Mouse (Mus musculus) stomach, embryonic 16.5 days (tissue): ENCODE data around the gene Gadd45g. TPM values are rescaled to one million over a fixed set of nuclear protein-coding genes. Genes with fewer than 3 reads are reported as not detected.

Source experiments
- ATAC-seq: fragments of 200-750 bp; cut with Nextera tagmentation; 2 replicates; pipeline ENCODE4 v1.8.0; 2017; ENCODE audit warnings: moderate number of reproducible peaks, moderate TSS enrichment; ENCODE audit not compliant: insufficient read depth, low FRiP score
- H3K27ac ChIP-seq: fragments of 300-500 bp; sonication (generic); 2 replicates; pipeline ENCODE4 v1.5.1; 2014; ENCODE audit warnings: low read length
- H3K27me3 ChIP-seq: fragments of 300-500 bp; sonication (generic); 2 replicates; pipeline ENCODE4 v1.6.1; 2014; ENCODE audit warnings: low read length, control low read depth, mixed read lengths; ENCODE audit not compliant: control insufficient read depth, insufficient read depth
- H3K36me3 ChIP-seq: fragments of 300-500 bp; sonication (generic); 2 replicates; pipeline ENCODE4 v1.6.1; 2014; ENCODE audit warnings: low read length; ENCODE audit not compliant: control insufficient read depth, insufficient read depth
- H3K4me1 ChIP-seq: fragments of 300-500 bp; sonication (generic); 2 replicates; pipeline ENCODE4 v1.6.1; 2014; ENCODE audit warnings: low read length, control low read depth, mixed read lengths; ENCODE audit not compliant: control insufficient read depth, insufficient read depth
- H3K4me2 ChIP-seq: fragments of 300-500 bp; sonication (generic); 2 replicates; pipeline ENCODE4 v1.6.1; 2014; ENCODE audit warnings: low read depth, low read length, mixed read lengths
- H3K4me3 ChIP-seq: fragments of 300-500 bp; sonication (generic); replicated peaks from 2 replicates; pipeline ENCODE4 v1.5.1; 2014; ENCODE audit warnings: mild to moderate bottlenecking, low read length
- H3K9ac ChIP-seq: fragments of 300-500 bp; sonication (generic); 2 replicates; pipeline ENCODE4 v1.6.1; 2014; ENCODE audit warnings: low read length
- H3K9me3 ChIP-seq: fragments of 300-500 bp; sonication (generic); replicated peaks from 2 replicates; pipeline ENCODE4 v1.6.1; 2016; ENCODE audit warnings: low read length, control low read depth; ENCODE audit not compliant: control insufficient read depth
- WGBS: fragments of 180-500 bp; shearing (Covaris S2); extraction: QIAGEN DNeasy Blood & Tissue Kit; methylation state at CpG from one replicate; pipeline ENCODE4 v1.1.7; 2014; 5-methylcytosine and 5-hydroxymethylcytosine counted together
- polyA plus RNA-seq: library from polyadenylated mRNA; unstranded; fragments of >200 nt; fragmentation: Nextera tagmentation; extraction: Ambion mirVana; gene quantifications from 2 replicates; pipeline ENCODE4 v1.2.1, GENCODE M21; 2015

Gene Gadd45g
- polyA plus RNA-seq, 1 experiment from 2014 or later = 41.4 TPM

GRCm38 (mm10) chr13:51871148-51871547 is 24.7 kb downstream of the Gadd45g start:
- ATAC-seq = no peak
- no peak overlapping the region for H3K9ac ChIP-seq
- no peak overlapping the region for H3K27ac ChIP-seq
- H3K4me1 ChIP-seq = peaks cover 6% of the 10 kb centered on the region; the same call in 1 of the 2 replicates
- H3K4me3 ChIP-seq = no peak overlapping the region
- no peaks in the 10 kb centered on the region for H3K27me3 ChIP-seq
- 91% methylated on average over 4 of the region's 4 CpGs for WGBS
- no peaks in the 10 kb centered on the region for H3K36me3 ChIP-seq
- H3K4me2 ChIP-seq = no peak overlapping the region
- H3K9me3 ChIP-seq = no peaks in the 10 kb centered on the region

GRCm38 (mm10) chr13:51872252-51872962 is 25.9 kb downstream of the Gadd45g start:
- Histone ChIP-seq H3K4me2 (no peak overlapping the region), H3K27me3 (no peaks in the 10 kb centered on the region), H3K9me3 (no peaks in the 10 kb centered on the region), H3K9ac (no peak overlapping the region), H3K4me1 (peaks cover 6% of the 10 kb centered on the region; the same call in 1 of the 2 replicates), H3K4me3 (no peak overlapping the region), H3K36me3 (no peaks in the 10 kb centered on the region), H3K27ac (no peak overlapping the region)
- ATAC-seq = no peak
- WGBS = 94% methylated on average over 9 of the region's 9 CpGs

DNA sequence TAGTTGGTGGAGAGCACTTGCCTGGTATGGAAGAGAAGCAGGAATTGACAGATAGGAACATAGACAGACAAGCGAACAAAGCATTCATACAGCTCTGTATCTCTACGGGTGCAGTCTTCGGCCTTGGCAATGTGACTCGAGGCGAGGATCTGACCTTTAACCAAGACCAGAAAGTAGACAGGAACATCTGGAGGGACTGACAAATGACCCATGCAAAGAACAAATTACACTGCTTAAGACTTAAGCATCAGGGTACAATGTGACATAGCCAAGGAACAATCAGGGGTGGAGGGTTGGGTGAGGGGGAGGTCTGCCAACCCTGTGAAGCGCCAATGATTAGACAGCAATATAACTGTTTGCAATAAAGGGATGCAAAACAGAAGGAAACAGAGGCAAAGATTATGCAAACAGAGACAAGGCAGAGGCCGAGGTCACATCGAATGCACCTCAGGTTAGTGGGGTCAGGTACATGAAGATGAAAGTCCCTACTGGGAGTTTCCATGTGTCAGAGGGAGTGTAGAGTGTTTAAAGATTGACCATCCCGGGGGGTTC is 26.6 kb downstream of the Gadd45g start:
- Histone ChIP-seq H3K4me1 (peaks cover 6% of the 10 kb centered on the region; the same call in 1 of the 2 replicates), H3K4me3 (no peak overlapping the region), H3K36me3 (no peaks in the 10 kb centered on the region), H3K27ac (no peak overlapping the region), H3K9ac (no peak overlapping the region), H3K27me3 (no peaks in the 10 kb centered on the region), H3K9me3 (no peaks in the 10 kb centered on the region), H3K4me2 (no peak overlapping the region)
- 74% methylated on average over 9 of the region's 9 CpGs for WGBS
- no peak for ATAC-seq

GRCm38 (mm10) chr13:51873786-51874185 is 27.3 kb downstream of the Gadd45g start:
- no peaks in the 10 kb centered on the region for H3K36me3 ChIP-seq
- no peaks in the 10 kb centered on the region for H3K4me1 ChIP-seq
- no peaks in the 10 kb centered on the region for H3K27me3 ChIP-seq
- no peak for ATAC-seq
- no peak overlapping the region for H3K27ac ChIP-seq
- H3K9ac ChIP-seq = no peak overlapping the region
- H3K4me3 ChIP-seq = no peak overlapping the region
- WGBS = 83% methylated on average over 5 of the region's 5 CpGs
- no peak overlapping the region for H3K4me2 ChIP-seq
- H3K9me3 ChIP-seq = no peaks in the 10 kb centered on the region

DNA sequence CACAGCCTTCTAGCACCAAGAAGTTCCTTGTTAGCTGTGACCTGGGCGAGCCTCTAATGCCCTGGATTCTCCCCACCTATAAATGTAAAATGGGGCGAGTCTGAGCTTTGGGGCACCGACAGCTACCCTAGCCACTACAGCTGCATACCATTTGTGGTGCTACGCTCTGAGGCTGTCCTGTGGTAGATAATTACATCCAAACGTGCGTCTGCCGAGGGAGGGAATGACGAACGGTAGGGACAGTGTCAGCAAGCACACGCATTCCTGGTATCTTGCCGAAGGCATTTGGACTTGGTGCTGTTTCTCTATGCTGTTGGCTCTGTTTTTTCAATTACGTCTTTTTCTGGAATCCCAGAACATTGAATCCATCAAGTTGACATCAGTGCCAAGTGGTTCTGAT is 29.7 kb downstream of the Gadd45g start:
- no peaks in the 10 kb centered on the region for H3K27me3 ChIP-seq
- no peak overlapping the region for H3K27ac ChIP-seq
- no peak overlapping the region for H3K4me3 ChIP-seq
- 70% methylated on average over 12 of the region's 12 CpGs for WGBS
- no peak overlapping the region for H3K9ac ChIP-seq
- no peak overlapping the region for H3K4me2 ChIP-seq
- H3K36me3 ChIP-seq = no peaks in the 10 kb centered on the region
- H3K9me3 ChIP-seq = no peaks in the 10 kb centered on the region
- no peak for ATAC-seq
- no peaks in the 10 kb centered on the region for H3K4me1 ChIP-seq

DNA sequence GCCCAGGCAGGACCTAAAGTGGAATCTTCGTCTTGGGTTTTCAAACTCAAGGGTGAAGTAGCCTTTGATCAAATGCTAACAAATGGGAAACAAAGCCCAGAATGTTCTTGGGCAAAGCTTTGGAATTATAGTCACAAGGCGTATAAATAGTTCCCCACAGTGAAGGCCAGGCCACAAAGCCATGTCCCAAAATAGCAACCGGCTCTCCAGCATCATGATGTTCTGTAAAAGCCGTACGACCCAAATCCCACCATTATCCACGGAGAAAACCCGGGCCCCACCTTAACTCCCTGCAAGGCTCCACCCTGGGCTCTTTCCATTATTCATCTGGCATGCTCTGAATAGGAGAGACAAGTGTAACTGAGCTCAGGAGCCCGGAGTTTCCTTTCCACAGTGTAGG is 32.3 kb downstream of the Gadd45g start:
- no peak overlapping the region for H3K27ac ChIP-seq
- 52% methylated on average over 8 of the region's 8 CpGs for WGBS
- no peak overlapping the region for H3K4me3 ChIP-seq
- no peak overlapping the region for H3K4me2 ChIP-seq
- no peaks in the 10 kb centered on the region for H3K27me3 ChIP-seq
- H3K9ac ChIP-seq = no peak overlapping the region
- ATAC-seq = no peak
- no peaks in the 10 kb centered on the region for H3K36me3 ChIP-seq
- no peaks in the 10 kb centered on the region for H3K9me3 ChIP-seq
- H3K4me1 ChIP-seq = peaks cover 10% of the 10 kb centered on the region; the same call in 1 of the 2 replicates

GRCm38 (mm10) chr13:51879571-51879970 is 33.1 kb downstream of the Gadd45g start:
- Histone ChIP-seq H3K36me3 (no peaks in the 10 kb centered on the region), H3K27ac (no peak overlapping the region), H3K9me3 (no peaks in the 10 kb centered on the region), H3K9ac (no peak overlapping the region), H3K4me1 (peaks cover 18% of the 10 kb centered on the region; the same call in 1 of the 2 replicates), H3K4me2 (no peak overlapping the region), H3K27me3 (no peaks in the 10 kb centered on the region), H3K4me3 (no peak overlapping the region)
- no peak for ATAC-seq
- WGBS = 79% methylated on average over 3 of the region's 3 CpGs

GRCm38 (mm10) chr13:51880019-51880418 is 33.5 kb downstream of the Gadd45g start:
- Histone ChIP-seq H3K9ac (no peak overlapping the region), H3K9me3 (no peaks in the 10 kb centered on the region), H3K27ac (no peak overlapping the region), H3K4me1 (peaks cover 19% of the 10 kb centered on the region; the same call in 1 of the 2 replicates), H3K36me3 (no peaks in the 10 kb centered on the region), H3K4me3 (no peak overlapping the region), H3K4me2 (no peak overlapping the region), H3K27me3 (no peaks in the 10 kb centered on the region)
- WGBS = 69% methylated on average over 4 of the region's 4 CpGs
- ATAC-seq = no peak

DNA sequence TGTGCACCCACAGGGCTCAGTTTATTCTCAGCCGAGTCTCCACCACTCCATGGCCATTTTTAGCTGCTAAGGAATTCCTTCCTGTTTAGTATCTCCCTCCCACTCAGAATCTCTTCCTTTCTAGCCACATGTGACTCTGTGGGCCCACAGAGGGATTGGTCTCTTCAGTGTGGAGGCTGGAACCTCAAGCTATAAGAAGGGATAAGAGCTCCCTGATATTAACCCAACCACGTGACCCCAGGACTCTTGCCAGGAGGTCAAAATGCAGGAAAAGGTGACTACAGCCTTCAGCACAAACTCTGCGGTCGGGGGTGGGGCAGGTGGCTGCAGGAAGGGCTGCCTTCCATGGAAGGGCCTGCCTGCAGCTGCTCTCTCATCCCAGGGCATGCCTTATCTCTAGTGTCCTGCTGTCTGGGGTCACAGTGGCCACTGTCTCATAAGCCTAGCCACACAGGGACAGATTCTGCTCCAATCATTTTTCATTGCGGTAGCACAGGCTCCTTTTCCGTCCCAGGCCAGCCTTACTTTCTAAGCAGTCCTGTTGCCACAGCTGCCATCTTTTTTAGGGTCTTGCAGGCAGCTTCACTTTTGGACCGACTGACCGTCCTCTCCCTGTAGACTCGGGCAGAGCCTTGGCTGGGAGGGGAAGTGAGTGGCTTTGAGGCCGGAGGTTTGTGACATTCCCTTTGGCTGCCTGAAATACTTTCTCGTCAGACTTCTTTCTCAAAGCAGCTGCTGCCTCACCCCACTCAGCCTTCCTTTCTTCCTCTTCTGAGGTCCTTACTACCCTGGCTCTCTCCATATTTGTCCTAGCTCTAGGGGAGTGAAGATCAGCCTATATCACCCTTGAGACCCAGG is 35.0 kb downstream of the Gadd45g start:
- H3K36me3 ChIP-seq = no peaks in the 10 kb centered on the region
- H3K4me2 ChIP-seq = no peak overlapping the region
- H3K9ac ChIP-seq = no peak overlapping the region
- no peaks in the 10 kb centered on the region for H3K27me3 ChIP-seq
- H3K9me3 ChIP-seq = no peaks in the 10 kb centered on the region
- no peak for ATAC-seq
- 40% methylated on average over 11 of the region's 11 CpGs for WGBS
- no peak overlapping the region for H3K4me3 ChIP-seq
- H3K27ac ChIP-seq = no peak overlapping the region
- peaks cover 25% of the 10 kb centered on the region; the same call in 1 of the 2 replicates for H3K4me1 ChIP-seq
